Mouse (Mus musculus) intestine, postnatal 0 days (tissue): Measurements from ENCODE around the gene Tulp2. TPM values are rescaled to one million over a fixed set of nuclear protein-coding genes. Genes with fewer than 3 reads are reported as not detected.
A peak's percentile ranks its signal among the peaks of the same experiment; 100 is the strongest.
"Not testable (repeated sequence)": the region's sequence is repeated elsewhere in the genome, so short reads cannot be mapped to it uniquely, and the experiment has no call there.

Experiments used
- ATAC-seq: fragments of 200-750 bp; cut with Nextera tagmentation; 2 replicates; pipeline ENCODE4 v1.8.0; 2017; ENCODE audit warnings: mild to moderate bottlenecking, moderate TSS enrichment, moderate library complexity
- H3K27ac ChIP-seq: fragments of 300-500 bp; sonication (generic); 2 replicates; pipeline ENCODE4 v1.5.1; 2014; ENCODE audit warnings: mild to moderate bottlenecking, low read depth, low read length, moderate library complexity
- H3K27me3 ChIP-seq: fragments of 300-500 bp; sonication (generic); replicated peaks from 2 replicates; pipeline ENCODE4 v1.6.1; 2014; ENCODE audit warnings: low read length, mixed read lengths; ENCODE audit not compliant: control insufficient read depth, insufficient read depth
- H3K36me3 ChIP-seq: fragments of 300-500 bp; sonication (generic); 2 replicates; pipeline ENCODE4 v1.6.1; 2014; ENCODE audit warnings: mild to moderate bottlenecking, moderate library complexity; ENCODE audit not compliant: control insufficient read depth, insufficient read depth
- H3K4me1 ChIP-seq: fragments of 300-500 bp; sonication (generic); replicated peaks from 2 replicates; pipeline ENCODE4 v1.6.1; 2014; ENCODE audit warnings: antibody characterized with exemption, low read length, mixed read lengths; ENCODE audit not compliant: control insufficient read depth, insufficient read depth
- H3K4me2 ChIP-seq: fragments of 300-500 bp; sonication (generic); replicated peaks from 2 replicates; pipeline ENCODE4 v1.6.1; 2014; ENCODE audit warnings: low read depth, mild to moderate bottlenecking, moderate library complexity
- H3K4me3 ChIP-seq: fragments of 300-500 bp; sonication (generic); 2 replicates; pipeline ENCODE4 v1.5.1; 2014; ENCODE audit warnings: low read depth, low read length
- H3K9ac ChIP-seq: fragments of 300-500 bp; sonication (generic); 2 replicates; pipeline ENCODE4 v1.6.1; 2014; ENCODE audit warnings: mild to moderate bottlenecking, low read depth, low read length
- H3K9me3 ChIP-seq: fragments of 300-500 bp; sonication (generic); 2 replicates; pipeline ENCODE4 v1.6.1; 2016; ENCODE audit warnings: mixed run types; ENCODE audit not compliant: control insufficient read depth
- CTCF ChIP-seq: sonication (generic); IDR thresholded peaks from 2 replicates; pipeline ENCODE4 v1.5.1; 2016; ENCODE audit warnings: low read depth, mild to moderate bottlenecking, control low read depth, antibody characterized with exemption, moderate library complexity
- WGBS: fragments of 180-500 bp; shearing (Covaris S2); extraction: QIAGEN DNeasy Blood & Tissue Kit; methylation state at CpG from one replicate; pipeline ENCODE4 v1.1.7; 2014; 5-methylcytosine and 5-hydroxymethylcytosine counted together
- polyA plus RNA-seq: library from polyadenylated mRNA; unstranded; fragments of >200 nt; fragmentation: Nextera tagmentation; extraction: Ambion mirVana; gene quantifications from 2 replicates; pipeline ENCODE4 v1.2.1, GENCODE M21; 2015

Gene Tulp2
- polyA plus RNA-seq, 1 experiment from 2014 or later = 0.78 TPM

- H3K9ac ChIP-seq = no peak overlapping the region
Observed at GRCm38 (mm10) chr7:45515436-45515835, 33.8 kb downstream of the Tulp2 start.

GRCm38 (mm10) chr7:45516846-45517245 is 35.2 kb downstream of the Tulp2 start:
- not testable (repeated sequence) for H3K4me2 ChIP-seq, H3K4me1 ChIP-seq, H3K27me3 ChIP-seq, H3K4me3 ChIP-seq, ATAC-seq, H3K36me3 ChIP-seq, H3K9ac ChIP-seq, H3K27ac ChIP-seq, H3K9me3 ChIP-seq
- TF ChIP-seq CTCF = peak; percentile 52
- WGBS = 68% methylated on average over 5 of the region's 5 CpGs

More at GRCm38 (mm10) chr7:45515436-45515835, 33.8 kb downstream of the Tulp2 start:
- Histone ChIP-seq H3K36me3 (no peaks in the 10 kb centered on the region), H3K4me3 (no peak overlapping the region), H3K27ac (no peak overlapping the region), H3K4me1 (no peaks in the 10 kb centered on the region), H3K27me3 (no peaks in the 10 kb centered on the region), H3K4me2 (0 out of 2 replicates have a peak overlapping the region, but pooled peaks have one; percentile 21), H3K9me3 (no peaks in the 10 kb centered on the region)
- no peak for TF ChIP-seq CTCF
- no peak for ATAC-seq
- WGBS = 28% methylated on average over 16 of the region's 16 CpGs

- Histone ChIP-seq H3K27me3 (no peaks in the 10 kb centered on the region), H3K4me3 (no peak overlapping the region), H3K9me3 (no peaks in the 10 kb centered on the region), H3K36me3 (peaks cover 5% of the 10 kb centered on the region; the same call in 1 of the 2 replicates), H3K9ac (no peak overlapping the region), H3K27ac (no peak overlapping the region), H3K4me2 (no peak overlapping the region), H3K4me1 (0 out of 2 replicates have a peak, but pooled peaks cover 2% of the 10 kb centered on the region)
- no peak for TF ChIP-seq CTCF
- whole genome bisulfite sequencing = 94% methylated on average over 16 of the region's 16 CpGs
- no peak for ATAC-seq
Observed at GRCm38 (mm10) chr7:45518618-45519017, 36.9 kb downstream of the Tulp2 start.

GRCm38 (mm10) chr7:45519345-45520120 is 37.9 kb downstream of the Tulp2 start:
- no peak overlapping the region for H3K4me3 ChIP-seq
- H3K4me1 ChIP-seq = 0 out of 2 replicates have a peak, but pooled peaks cover 3% of the 10 kb centered on the region
- 51% methylated on average over 8 of the region's 8 CpGs for WGBS
- peak; percentile 57 for ATAC-seq
- no peak overlapping the region for H3K9ac ChIP-seq
- TF ChIP-seq CTCF = no peak
- peaks cover 8% of the 10 kb centered on the region; the same call in 1 of the 2 replicates for H3K36me3 ChIP-seq
- no peaks in the 10 kb centered on the region for H3K27me3 ChIP-seq
- no peaks in the 10 kb centered on the region for H3K9me3 ChIP-seq
- no peak overlapping the region for H3K27ac ChIP-seq
- peak overlapping the region; percentile 18 for H3K4me2 ChIP-seq

- peaks cover 8% of the 10 kb centered on the region for H3K4me1 ChIP-seq
- ATAC-seq = no peak
- H3K36me3 ChIP-seq = peaks cover 8% of the 10 kb centered on the region; the same call in 1 of the 2 replicates
- H3K27me3 ChIP-seq = no peaks in the 10 kb centered on the region
- no peak overlapping the region for H3K27ac ChIP-seq
- no peak overlapping the region for H3K9ac ChIP-seq
- no peaks in the 10 kb centered on the region for H3K9me3 ChIP-seq
- no peak for TF ChIP-seq CTCF
- H3K4me2 ChIP-seq = no peak overlapping the region
- 89% methylated on average over 7 of the region's 7 CpGs for WGBS
- H3K4me3 ChIP-seq = no peak overlapping the region
Observed at GRCm38 (mm10) chr7:45520605-45521004, 38.9 kb downstream of the Tulp2 start.

GRCm38 (mm10) chr7:45521728-45522184 is 40.1 kb downstream of the Tulp2 start:
- H3K4me2 ChIP-seq = peak overlapping the region; percentile 71
- ATAC-seq = no peak; the same call in 1 of the 2 replicates
- under 1% methylated on average over 28 of the region's 28 CpGs for WGBS

More at GRCm38 (mm10) chr7:45521728-45522184, 40.1 kb downstream of the Tulp2 start:
- TF ChIP-seq CTCF = peak; percentile 47; the same call in 1 of the 2 replicates
- peaks cover 8% of the 10 kb centered on the region; the same call in 1 of the 2 replicates for H3K36me3 ChIP-seq
- H3K27me3 ChIP-seq = no peaks in the 10 kb centered on the region
- H3K9ac ChIP-seq = peak overlapping the region; percentile 60
- H3K9me3 ChIP-seq = no peaks in the 10 kb centered on the region
- peak overlapping the region; percentile 51 for H3K4me3 ChIP-seq
- peak overlapping the region; percentile 74 for H3K27ac ChIP-seq
- peaks cover 8% of the 10 kb centered on the region for H3K4me1 ChIP-seq
